Mouse (Mus musculus) spleen, postnatal 4 days (tissue): ENCODE results near the gene Ccng2.

Experiments
- DNase-seq, 2 experiments: peaks; one replicate each; pipeline ENCODE4 v3.0.0; 2022; ENCODE audit warnings: low spot score in 2 of 2

Ccng2 gene

GRCm38 (mm10) chr5:93266883-93267704 lies at the start of gene Ccng2:
Gene Ccng2 (plus strand): TSS chr5:93267257.
- peak; percentile 88 to 93 for DNase-seq

- DNase-seq: no peak
These were observed 48.7 kb upstream of the Ccng2 start for GRCm38 (mm10) chr5:93218375-93218774.

GRCm38 (mm10) chr5:93221661-93222060 lies 45.4 kb upstream of the Ccng2 start:
- no peak for DNase-seq

GRCm38 (mm10) chr5:93224549-93224948 lies 42.5 kb upstream of the Ccng2 start:
- no peak for DNase-seq

GRCm38 (mm10) chr5:93227157-93227556 lies 39.9 kb upstream of the Ccng2 start:
- DNase-seq: no peak

- no peak for DNase-seq
These were observed 37.5 kb upstream of the Ccng2 start for GRCm38 (mm10) chr5:93229527-93229926.

GRCm38 (mm10) chr5:93231721-93232120 lies 35.3 kb upstream of the Ccng2 start:
- no peak for DNase-seq

- no peak for DNase-seq
These were observed 34.2 kb upstream of the Ccng2 start for GRCm38 (mm10) chr5:93232838-93233237.

- no peak for DNase-seq
These were observed 32.9 kb upstream of the Ccng2 start for GRCm38 (mm10) chr5:93234130-93234529.

- no peak for DNase-seq
These were observed 32.5 kb upstream of the Ccng2 start for GRCm38 (mm10) chr5:93234605-93235004.

- no peak for DNase-seq
These were observed 31.2 kb upstream of the Ccng2 start for GRCm38 (mm10) chr5:93235888-93236287.

- DNase-seq: no peak
These were observed 30.5 kb upstream of the Ccng2 start for GRCm38 (mm10) chr5:93236541-93236940.

GRCm38 (mm10) chr5:93239590-93240544 lies 27.2 kb upstream of the Ccng2 start:
- DNase-seq: peak; percentile 66 to 69

GRCm38 (mm10) chr5:93245280-93245679 lies 21.8 kb upstream of the Ccng2 start:
- DNase-seq: no peak

- no peak for DNase-seq
These were observed 17.0 kb upstream of the Ccng2 start for GRCm38 (mm10) chr5:93249940-93250578.

GRCm38 (mm10) chr5:93251001-93251760 lies 15.9 kb upstream of the Ccng2 start:
- DNase-seq: no peak

- DNase-seq: no peak
These were observed 11.2 kb upstream of the Ccng2 start for GRCm38 (mm10) chr5:93255759-93256265.

GRCm38 (mm10) chr5:93256820-93257405 lies 10.1 kb upstream of the Ccng2 start:
- DNase-seq: no peak

GRCm38 (mm10) chr5:93259349-93259748 lies 7.7 kb upstream of the Ccng2 start:
- DNase-seq: no peak

- DNase-seq: no peak
These were observed 6.1 kb upstream of the Ccng2 start for GRCm38 (mm10) chr5:93260983-93261382.

- DNase-seq: no peak
These were observed 4.3 kb upstream of the Ccng2 start for GRCm38 (mm10) chr5:93262751-93263150.
